Mouse (Mus musculus) megakaryocyte, adult 5-6 weeks (primary cell): Measurements from ENCODE around the gene Sec31a. TPM values are rescaled to one million over a fixed set of nuclear protein-coding genes. Genes with fewer than 3 reads are reported as not detected.
A peak's percentile ranks its signal among the peaks of the same experiment; 100 is the strongest.

Experiments used
- ATAC-seq: 2 replicates; pipeline ENCODE4 v1.8.0; 2016; ENCODE audit warnings: mild to moderate bottlenecking, inconsistent platforms; ENCODE audit not compliant: poor library complexity, severe bottlenecking
- total RNA-seq, 2 experiments: library from RNA; stranded (forward) in 1 of 2; stranded (reverse) in 1 of 2; fragments of 153-499, 151-499 nt in 1 of 2; fragments of 221-1000, 200-1000 nt in 1 of 2; gene quantifications; 2 replicates each; pipeline versions ENCODE4 v1.2.3 to v1.2.4; 2015 to 2017

Sec31a gene
- total RNA-seq, 2 experiments from 2014 or later: 101 to 106 TPM

- no peak for ATAC-seq
Measured at GRCm38 (mm10) chr5:100352986-100353848, 62.8 kb downstream of the Sec31a start.

DNA sequence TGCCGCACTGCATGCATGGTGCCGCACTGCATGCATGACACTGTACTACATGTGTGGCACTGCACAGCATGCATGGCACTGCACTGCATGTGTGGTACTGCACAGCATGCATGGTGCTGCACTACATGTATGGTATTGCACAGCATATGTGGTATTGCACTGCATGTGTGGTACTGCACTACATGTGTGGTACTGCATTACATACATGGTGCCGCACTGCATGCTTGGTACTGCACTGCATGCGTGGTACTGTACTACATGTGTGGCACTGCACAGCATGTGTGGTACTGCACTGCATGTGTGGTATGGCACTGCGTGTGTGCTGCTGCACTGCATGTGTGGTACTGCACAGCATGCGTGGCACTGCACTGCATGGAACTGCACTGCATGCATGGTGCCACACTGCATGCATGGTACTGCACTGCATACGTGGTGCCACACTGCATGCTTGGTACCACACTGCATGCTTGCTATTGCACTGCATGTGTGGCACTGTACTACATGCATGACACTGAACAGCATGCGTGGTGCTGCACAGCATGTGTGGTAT lies 65.1 kb downstream of the Sec31a start:
- no peak for ATAC-seq

DNA sequence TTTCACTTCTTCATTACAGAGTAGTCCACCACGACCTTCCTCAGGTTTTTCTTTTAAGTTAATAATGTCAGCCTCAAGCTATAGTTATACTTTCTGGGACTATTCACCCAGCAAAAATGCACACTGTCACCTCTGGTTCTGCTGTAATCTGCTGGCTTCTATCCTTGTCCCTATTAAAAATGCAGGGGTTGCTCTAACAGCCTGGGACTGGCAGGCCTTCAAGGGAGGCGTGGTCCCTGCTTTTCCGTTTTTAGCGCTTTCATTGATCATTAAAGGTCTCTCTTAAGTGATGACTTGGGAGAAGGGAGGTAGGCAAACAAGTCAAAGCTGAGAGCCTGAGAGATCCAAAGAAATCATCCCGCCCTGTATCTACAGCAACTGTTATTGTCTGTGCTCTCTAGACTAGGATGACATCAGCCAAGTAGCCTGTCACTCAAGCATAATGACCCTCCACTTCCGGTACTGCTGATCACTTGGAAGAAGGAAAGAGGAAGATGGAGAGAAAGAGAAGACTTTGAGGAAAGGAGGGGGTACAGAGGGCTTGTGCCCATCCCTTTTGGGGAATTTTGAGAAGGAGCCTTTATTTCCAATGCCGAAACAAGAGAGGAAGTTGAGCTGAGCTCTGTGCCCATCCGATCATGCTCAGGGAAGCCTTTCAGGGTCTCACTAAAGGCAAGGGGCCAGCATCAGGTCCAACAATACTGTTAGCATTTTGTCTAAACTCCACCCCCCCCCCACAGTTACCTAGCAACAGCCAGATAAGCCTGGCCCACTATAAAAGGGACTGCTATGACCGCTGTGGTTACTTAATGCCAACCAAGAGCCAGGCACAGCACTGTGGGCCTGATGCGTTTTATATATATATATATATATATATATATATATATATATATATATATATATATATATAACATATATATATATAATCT lies 66.5 kb downstream of the Sec31a start:
- no peak for ATAC-seq

DNA sequence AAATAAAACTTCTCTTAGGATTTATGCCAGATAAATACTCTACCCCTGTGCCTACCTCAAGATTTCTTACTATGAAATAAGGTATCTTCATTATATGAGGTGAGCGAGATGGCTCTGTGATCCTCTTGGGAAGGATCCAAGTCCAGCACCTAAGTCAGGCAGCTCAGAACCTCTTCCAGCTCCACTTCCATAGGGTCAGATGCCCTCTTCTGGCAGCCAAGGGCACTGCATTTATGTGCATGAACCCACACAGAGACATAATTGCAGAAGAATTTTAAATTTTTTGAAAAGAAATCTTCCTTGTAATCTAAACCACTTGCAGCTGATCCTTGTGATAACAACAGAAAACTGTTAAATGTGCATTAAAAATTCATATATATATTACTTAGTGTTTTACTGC lies 70.9 kb downstream of the Sec31a start:
- no peak for ATAC-seq

GRCm38 (mm10) chr5:100343087-100343486 lies 72.9 kb downstream of the Sec31a start:
- no peak for ATAC-seq

DNA sequence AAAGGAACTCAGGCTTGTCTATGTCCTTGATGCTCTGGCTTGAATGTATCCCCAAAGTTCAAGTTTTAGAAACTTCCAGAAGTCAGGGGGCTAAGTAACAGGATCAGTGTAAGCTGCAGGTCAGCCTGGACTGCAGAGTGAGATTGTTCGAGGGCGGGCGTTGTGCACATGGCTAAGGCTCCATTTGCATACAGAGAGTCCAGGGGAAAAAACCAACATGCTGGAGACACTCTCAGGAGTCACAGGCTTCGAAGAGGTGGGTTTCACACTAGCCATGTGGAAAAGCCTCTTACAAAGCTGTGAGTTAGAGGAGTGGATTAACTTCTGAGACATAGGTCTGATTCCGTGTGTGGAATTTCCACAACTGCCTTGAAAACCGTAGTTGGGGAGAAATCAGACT lies 73.6 kb downstream of the Sec31a start:
- ATAC-seq: no peak

DNA sequence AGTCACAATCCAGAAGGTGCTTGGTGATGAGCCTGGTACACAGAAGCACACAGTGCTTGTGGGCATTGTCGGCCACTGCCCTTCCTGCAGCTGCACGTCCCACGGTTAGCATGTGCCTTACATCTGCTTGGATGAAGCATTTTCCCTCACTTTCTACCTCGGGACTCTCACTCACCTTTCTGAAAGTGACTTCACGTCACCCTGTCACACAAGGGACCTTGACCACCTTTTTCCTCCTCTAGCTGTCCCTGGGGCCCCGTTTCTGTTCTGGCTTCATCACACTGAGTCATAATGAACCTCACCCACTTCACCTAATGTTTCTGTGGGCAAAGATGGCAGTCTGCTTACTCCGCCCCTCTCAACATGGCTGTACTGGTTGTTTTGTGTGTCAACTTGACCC lies 75.0 kb downstream of the Sec31a start:
- no peak for ATAC-seq

- ATAC-seq: no peak
Measured at GRCm38 (mm10) chr5:100337852-100338251, 78.2 kb downstream of the Sec31a start.

DNA sequence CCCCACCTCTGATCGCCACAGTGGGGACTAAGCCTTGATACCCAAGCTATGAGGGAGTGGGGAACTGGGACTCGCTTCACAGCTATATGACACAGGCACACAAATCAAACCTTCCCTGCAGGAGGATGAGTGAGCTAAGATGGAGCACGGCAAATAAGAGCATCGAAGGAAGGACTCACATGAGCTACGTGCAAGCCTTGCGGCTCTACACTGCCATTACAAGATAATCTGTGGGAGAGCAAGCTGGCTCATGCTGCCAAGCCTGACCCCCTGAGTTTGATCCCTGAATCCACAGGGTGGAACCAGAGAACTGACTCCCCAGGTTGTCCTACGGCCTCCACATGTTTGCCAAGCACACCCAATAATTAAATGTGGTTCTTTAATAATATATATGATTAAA lies 79.2 kb downstream of the Sec31a start:
- ATAC-seq: no peak

DNA sequence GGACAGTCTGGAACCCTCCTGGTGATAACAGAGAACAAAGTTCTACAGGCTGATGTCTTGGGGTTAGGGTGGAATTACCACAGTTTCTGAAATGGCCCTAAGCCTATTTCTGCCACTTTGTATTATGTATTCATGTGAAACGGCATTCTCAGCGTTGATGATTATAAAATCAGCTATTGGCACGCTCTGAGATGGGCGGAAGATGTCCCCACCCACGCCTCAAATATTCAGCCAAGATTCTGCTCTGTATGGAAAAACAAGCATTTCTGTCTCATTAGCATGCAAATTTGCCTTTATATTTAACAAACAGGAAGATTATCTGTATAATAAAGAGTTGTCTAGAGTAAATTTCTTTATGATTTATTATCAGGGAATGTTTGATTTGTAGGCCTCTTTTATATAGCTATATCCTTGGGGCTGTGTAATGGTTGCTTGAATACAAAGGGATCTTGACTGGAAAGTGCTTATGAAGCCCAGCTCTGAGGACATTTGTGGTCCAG lies 80.4 kb downstream of the Sec31a start:
- ATAC-seq: no peak

DNA sequence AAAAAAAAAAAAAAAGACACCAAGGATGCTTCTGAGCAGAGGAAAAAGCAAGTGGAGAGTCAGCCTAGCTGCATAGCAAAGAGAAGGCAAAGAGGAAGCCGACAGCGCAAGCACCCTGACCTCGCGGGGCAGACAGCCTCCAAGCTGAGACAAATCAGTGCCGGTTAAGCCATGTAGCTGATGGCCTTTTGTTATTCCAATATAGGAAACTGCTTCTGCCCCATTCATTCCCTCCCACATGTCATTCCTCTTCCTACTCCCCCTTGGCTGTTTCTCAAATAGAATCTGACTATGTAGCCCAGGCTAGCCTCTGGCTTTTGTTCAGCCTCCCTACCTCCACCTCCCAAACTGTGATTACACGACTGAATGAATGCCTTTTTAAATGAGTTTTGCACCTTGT lies 81.3 kb downstream of the Sec31a start:
- no peak for ATAC-seq

GRCm38 (mm10) chr5:100333607-100334380 lies 82.2 kb downstream of the Sec31a start:
- no peak for ATAC-seq

DNA sequence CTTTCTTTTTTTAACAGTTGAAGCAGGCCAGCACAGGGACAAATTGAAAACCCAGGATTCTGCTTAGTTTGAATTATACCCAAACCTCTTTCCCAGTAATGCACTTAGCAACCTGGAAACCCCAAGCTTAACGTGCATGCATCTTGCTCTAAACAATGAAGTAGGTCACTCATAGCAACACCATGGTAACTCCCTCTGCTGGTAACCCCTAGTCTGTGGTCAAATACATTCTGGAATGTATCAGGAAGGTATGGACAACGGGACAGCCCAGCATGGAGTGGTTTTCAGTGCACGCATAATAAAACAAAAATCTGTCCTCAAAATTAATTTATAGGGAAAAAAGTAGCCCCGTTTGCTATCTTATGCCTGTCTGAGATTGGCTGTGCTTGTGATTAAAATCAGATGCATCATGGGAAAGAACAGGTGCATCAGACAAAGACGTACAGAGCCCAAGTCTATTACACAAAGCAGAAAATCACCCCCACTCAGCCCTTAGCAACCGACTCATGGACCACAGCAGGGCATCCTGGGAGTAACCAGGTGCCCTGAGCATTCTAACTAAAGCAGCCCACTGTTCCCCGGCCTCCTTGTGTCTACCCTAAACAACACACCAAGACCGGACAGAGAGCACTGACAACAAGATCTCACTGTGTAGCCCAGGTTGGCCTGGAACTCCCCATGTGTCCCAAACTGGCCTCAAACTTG lies 83.6 kb downstream of the Sec31a start:
- no peak for ATAC-seq

DNA sequence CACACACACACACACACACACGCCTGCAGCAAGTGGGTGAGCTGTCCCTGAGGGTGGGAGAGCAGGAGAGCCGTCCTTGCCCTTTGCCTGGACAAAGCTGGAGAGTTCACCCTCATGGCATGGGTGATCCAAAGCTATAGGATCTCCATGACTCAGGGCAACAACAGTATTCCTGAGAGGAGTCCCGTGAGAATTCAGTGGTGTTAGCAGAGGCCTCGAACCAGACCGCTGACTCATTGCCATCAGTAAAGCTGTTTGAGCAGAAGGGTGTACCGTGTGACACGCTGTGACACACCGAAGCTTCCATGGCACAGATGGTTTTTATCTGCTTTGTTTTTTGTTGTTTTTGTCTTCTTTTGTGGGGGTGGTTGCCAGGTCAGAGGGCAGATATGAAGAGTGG lies 84.4 kb downstream of the Sec31a start:
- no peak for ATAC-seq

DNA sequence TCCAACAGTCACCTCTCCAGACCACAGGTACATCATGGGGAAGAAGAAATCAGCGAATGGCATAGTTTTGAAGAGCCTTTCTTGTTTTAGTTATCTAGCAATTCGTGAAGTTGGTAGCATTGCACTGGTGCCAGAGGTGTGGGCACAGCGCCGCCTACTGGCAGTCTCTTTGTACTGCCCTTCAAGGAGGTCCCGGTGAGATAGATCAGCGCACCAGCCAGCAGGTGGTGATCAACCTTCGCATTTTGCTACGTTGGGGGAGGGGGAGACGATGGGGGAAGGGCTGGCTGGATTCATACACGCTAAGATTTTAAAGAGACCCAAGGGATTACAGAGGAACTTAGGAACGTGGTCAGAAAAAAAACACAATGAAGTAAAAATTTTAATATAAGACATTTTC lies 94.0 kb downstream of the Sec31a start:
- ATAC-seq: peak; percentile 96

DNA sequence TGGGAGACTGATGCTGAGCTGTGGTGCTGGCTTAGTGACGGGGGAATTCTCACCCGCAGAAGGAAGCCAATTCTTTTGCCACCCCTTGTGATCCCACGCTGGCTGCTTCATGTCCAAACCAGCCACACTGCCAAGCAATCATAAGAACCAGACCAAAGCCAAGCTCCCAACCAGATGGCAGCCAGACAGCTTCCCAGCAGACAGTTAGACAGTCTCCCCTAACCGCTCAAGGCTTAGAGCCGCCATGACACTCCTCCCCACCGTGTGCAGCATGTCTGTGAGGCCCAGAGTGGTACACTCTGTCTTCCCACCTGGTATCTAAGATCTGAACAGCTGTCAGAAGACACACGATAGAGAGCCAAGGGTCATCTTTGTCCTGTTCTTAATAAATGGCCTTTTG lies 98.2 kb downstream of the Sec31a start:
- no peak for ATAC-seq

DNA sequence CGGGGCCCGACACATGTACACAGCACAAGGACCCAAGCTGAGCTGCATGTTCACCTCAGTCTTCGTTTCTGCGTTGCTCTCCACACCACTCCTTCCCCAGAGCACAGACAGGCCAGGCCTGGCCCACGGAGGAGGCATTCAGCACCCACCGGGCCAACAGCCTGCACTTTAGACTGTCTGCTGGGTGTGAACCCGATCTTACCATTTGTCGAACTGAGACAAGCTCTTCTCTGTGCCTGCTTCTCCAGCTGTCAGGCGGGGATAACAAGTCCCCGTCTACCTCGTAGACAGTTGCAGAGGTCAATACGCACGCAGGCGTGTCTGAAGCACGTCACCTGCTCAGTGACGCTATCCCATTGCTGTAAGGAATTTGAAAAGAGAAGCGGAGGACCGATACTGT lies 99.0 kb downstream of the Sec31a start:
- no peak for ATAC-seq

DNA sequence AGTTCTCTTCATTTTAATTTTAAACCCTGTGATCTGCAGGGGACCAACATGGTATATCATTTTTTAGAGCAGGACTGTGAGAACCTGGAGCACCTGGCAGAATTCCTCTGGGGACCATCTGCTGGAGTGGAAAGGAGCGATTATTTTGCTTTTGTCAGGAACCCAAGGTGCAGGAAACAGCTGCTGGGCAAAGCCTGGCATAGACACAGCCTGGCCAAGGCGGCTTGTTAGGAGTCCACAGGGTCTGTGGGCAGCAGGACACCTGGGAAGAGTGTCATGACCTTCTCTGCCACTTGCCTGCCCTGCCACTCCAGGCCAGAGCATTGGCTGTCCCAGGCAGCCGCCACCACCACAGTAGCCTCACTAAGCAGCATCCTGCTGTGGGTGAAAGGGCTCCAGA lies 100.4 kb downstream of the Sec31a start:
- no peak for ATAC-seq

DNA sequence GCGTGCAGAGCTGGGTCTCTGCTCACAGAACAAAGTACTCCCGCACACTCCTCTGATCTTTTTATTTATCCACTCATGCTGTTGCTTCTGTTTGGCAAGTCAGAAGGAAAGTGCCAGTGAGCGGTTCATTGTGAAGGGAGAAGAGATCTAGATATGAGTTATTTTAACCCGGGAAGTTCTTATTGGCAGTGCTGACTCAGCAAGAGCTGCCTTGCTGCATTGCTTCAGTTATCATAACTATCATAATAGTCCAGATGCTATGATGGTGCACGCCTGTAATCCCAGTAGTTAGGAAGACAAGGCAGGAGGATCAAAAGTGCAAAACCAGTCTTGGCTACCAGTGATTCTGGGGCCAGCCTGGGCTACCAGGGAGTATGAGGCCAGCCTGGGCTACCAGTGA lies 103.6 kb downstream of the Sec31a start:
- no peak for ATAC-seq
